Mouse (Mus musculus): Measurements from ENCODE around the gene Trip13. TPM values are rescaled to one million over a fixed set of nuclear protein-coding genes. Genes with fewer than 3 reads are reported as not detected.

The Trip13 gene
- polyA plus RNA-seq, 1 experiment, result 1.1 TPM

DNA sequence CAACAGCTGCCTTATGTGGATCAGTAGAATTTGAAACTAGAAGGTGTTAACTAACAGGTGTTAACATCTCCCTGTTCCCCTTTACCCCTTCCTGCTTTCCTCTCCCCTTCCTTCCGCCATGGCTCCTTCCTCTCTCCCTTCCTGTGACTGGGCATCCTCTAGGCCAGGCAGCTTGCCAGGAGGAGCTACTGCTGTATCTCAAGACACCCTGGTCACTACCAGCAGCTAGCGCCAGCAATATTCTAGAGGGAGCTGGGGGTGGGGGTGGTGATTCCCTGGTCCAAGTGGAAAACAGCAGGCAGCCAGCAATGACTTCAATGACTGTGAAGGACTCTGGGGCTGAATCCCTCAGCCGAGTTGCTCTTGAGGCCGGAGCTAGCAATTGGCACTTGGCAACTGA, 51.9 kb downstream of the Trip13 start:
- no peak overlapping the region for H3K4me3 ChIP-seq (replicated peaks; ENCODE audit: insufficient read depth, low read depth, low read length)
- 28% methylated on average over 4 of the region's 4 CpGs for WGBS
- H3K27ac ChIP-seq (ENCODE audit: insufficient read depth, low read length), result no peak overlapping the region
- no peak for DNase-seq
- TF ChIP-seq CTCF (IDR thresholded peaks at IDR 0.05; ENCODE audit: borderline replicate concordance, insufficient read depth, low read depth, low read length), result no peak
- no peak for TF ChIP-seq POLR2A (IDR thresholded peaks at IDR 0.05; ENCODE audit: borderline replicate concordance, insufficient read depth, low read length)
- H3K4me1 ChIP-seq (ENCODE audit: control insufficient read depth, insufficient read depth, low read length), result no peaks in the 10 kb centered on the region; the same call in 1 of the 2 replicates
- no peaks in the 10 kb centered on the region for H3K27me3 ChIP-seq (ENCODE audit: control insufficient read depth, insufficient read depth, low read length)

DNA sequence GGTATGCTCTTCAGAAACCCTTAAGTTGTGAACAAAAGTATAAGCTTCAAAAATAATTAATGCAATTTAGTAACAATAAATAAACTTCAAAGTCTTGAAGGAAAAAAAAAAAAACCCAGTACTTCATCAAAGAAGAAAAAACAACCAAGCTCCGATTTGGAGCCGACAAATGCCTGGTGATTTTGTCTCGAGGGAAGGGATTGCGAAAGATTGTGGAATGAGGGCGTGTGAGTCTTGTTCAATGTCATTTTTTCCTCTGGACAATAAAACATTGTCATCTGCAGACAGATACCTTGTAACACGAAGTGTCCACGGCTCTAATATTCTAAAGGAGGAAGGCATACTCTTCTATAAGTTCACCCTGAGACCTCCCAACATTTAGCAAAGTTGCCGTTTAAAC, 56.2 kb downstream of the Trip13 start:
- Histone ChIP-seq H3K4me3 (replicated peaks; ENCODE audit: insufficient read depth, low read depth, low read length) (no peak overlapping the region), H3K27me3 (ENCODE audit: control insufficient read depth, insufficient read depth, low read length) (no peaks in the 10 kb centered on the region), H3K27ac (ENCODE audit: insufficient read depth, low read length) (no peak overlapping the region), H3K4me1 (ENCODE audit: control insufficient read depth, insufficient read depth, low read length) (no peaks in the 10 kb centered on the region; the same call in 1 of the 2 replicates)
- WGBS, result 74% methylated on average over 8 of the region's 8 CpGs
- TF ChIP-seq POLR2A (IDR thresholded peaks at IDR 0.05; ENCODE audit: borderline replicate concordance, insufficient read depth, low read length), result no peak
- no peak for TF ChIP-seq CTCF (IDR thresholded peaks at IDR 0.05; ENCODE audit: borderline replicate concordance, insufficient read depth, low read depth, low read length)
- no peak for DNase-seq

DNA sequence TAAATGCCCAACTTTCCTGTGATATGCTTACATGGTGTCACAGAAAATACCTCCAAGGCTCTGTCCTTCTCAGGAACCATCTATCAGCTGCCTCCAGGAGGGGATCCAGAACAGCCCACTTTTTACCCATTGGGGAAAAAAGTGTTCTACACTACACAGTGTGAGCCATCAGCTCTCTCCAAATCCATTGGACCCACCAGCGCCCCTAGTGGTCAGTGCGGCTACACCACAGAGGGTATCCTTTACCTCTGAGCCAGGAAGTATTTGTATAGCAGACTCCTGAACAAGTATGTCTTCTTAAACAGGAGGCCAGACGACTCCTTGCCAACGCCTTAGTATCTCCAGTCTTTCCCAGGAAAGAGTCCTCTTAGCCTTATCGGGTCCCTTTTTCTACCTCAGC, 57.8 kb downstream of the Trip13 start:
- Histone ChIP-seq H3K27ac (ENCODE audit: insufficient read depth, low read length) (no peak overlapping the region), H3K27me3 (ENCODE audit: control insufficient read depth, insufficient read depth, low read length) (no peaks in the 10 kb centered on the region), H3K4me1 (ENCODE audit: control insufficient read depth, insufficient read depth, low read length) (no peaks in the 10 kb centered on the region), H3K4me3 (replicated peaks; ENCODE audit: insufficient read depth, low read depth, low read length) (no peak overlapping the region)
- TF ChIP-seq POLR2A (IDR thresholded peaks at IDR 0.05; ENCODE audit: borderline replicate concordance, insufficient read depth, low read length), result no peak
- TF ChIP-seq CTCF (IDR thresholded peaks at IDR 0.05; ENCODE audit: borderline replicate concordance, insufficient read depth, low read depth, low read length), result no peak
- peak; percentile 3 to 16 for DNase-seq
- WGBS, result 88% methylated on average over 5 of the region's 5 CpGs

DNA sequence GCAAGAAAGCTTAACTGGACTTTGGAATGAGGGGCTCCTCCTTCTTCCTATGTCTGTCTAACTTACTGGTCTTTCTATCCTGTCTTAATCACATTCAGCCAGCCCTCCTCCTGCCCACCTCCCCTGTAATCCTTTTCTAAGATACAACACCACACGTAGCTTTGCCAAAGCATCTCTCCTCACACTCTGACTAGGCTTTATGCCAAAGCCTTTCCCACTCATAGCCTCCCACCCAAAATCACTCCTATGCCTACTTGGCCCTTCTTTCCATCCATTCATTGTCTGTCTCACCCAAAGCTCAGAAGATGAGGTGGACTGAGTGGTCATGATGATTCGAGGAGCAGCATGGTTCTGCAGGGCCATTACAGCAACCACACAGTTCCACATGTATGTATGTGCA, 65.4 kb downstream of the Trip13 start:
- Histone ChIP-seq H3K4me3 (replicated peaks; ENCODE audit: insufficient read depth, low read depth, low read length) (no peak overlapping the region), H3K4me1 (ENCODE audit: control insufficient read depth, insufficient read depth, low read length) (no peaks in the 10 kb centered on the region), H3K27ac (ENCODE audit: insufficient read depth, low read length) (no peak overlapping the region), H3K27me3 (ENCODE audit: control insufficient read depth, insufficient read depth, low read length) (no peaks in the 10 kb centered on the region; the same call in 1 of the 2 replicates)
- no peak for TF ChIP-seq CTCF (IDR thresholded peaks at IDR 0.05; ENCODE audit: borderline replicate concordance, insufficient read depth, low read depth, low read length)
- TF ChIP-seq POLR2A (IDR thresholded peaks at IDR 0.05; ENCODE audit: borderline replicate concordance, insufficient read depth, low read length), result no peak
- WGBS, result 56% methylated on average over 2 of the region's 2 CpGs
- no peak for DNase-seq

Other genes starting within 250 kb of the Trip13 start
- 0.57 and 0.77 TPM in 2 replicates for gene Slc6a19, start 232.9 kb downstream of the Trip13 start, polyA plus RNA-seq (2012; rRNA removed)
- 3.5 and 3.7 TPM in 2 replicates for gene Slc12a7, start 204.7 kb downstream of the Trip13 start, polyA plus RNA-seq (2012; rRNA removed)
- 2.3 and 2.4 TPM in 2 replicates for gene Nkd2, start 90.2 kb downstream of the Trip13 start, polyA plus RNA-seq (2012; rRNA removed)
- 81.7 and 83.7 TPM in 2 replicates for gene Brd9, start within 50 bp of the Trip13 start, polyA plus RNA-seq (2012; rRNA removed)
- gene Zdhhc11, start 26.1 kb upstream of the Trip13 start, polyA plus RNA-seq (2012; rRNA removed), result not detected in 2 replicates
- gene Tppp, start 71.6 kb upstream of the Trip13 start, polyA plus RNA-seq (2012; rRNA removed), result 178 and 180 TPM in 2 replicates
- gene Cep72, start 124.5 kb upstream of the Trip13 start, polyA plus RNA-seq (2012; rRNA removed), result 8.2 and 9.7 TPM in 2 replicates
- 7.4 and 10.9 TPM in 2 replicates for gene Slc9a3, start 183.7 kb upstream of the Trip13 start, polyA plus RNA-seq (2012; rRNA removed)

Measured in cerebellum, adult 2 months (tissue).